Mouse (Mus musculus): ENCODE data around the gene Kmo. TPM values are rescaled to one million over a fixed set of nuclear protein-coding genes. Genes with fewer than 3 reads are reported as not detected.

The Kmo gene
- polyA plus RNA-seq (2021; fragmentation: Nextera tagmentation) = not detected in 2 replicates
- long read RNA-seq, experiment 1 = 0 reads
- long read RNA-seq, experiment 2 = 0 reads

DNA sequence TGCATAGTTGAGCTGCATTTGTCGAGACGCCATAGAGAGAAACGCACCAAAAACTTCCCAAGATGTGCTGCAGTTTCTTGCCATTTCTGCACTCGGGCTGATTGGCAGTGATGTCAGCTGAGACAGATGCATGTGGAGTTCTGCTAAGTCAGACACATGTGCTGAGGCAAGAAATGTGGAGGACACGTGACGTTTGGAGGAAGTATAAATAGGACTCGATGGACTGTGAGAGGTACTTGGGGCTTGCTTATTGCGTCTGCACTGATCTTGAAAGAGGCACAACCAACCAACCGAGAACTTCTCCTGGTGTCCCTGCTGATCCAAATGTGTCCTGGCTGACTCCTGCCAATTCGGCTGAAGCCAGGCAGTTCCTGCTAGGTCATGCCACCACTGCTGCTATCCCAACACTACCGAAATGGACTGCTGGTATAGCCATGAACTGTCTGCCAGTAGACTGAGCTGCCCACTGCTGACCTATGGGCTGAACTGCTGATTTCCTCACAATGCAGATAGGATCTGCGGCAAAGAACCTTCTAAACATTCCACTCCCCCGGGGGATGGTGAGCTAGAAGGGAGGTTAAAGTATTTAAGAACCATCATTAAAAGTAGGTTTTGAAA is at the start of gene Kmo:
Gene Kmo, plus strand, starts transcription at position 568 of the 618 bp plus-strand sequence.

DNA sequence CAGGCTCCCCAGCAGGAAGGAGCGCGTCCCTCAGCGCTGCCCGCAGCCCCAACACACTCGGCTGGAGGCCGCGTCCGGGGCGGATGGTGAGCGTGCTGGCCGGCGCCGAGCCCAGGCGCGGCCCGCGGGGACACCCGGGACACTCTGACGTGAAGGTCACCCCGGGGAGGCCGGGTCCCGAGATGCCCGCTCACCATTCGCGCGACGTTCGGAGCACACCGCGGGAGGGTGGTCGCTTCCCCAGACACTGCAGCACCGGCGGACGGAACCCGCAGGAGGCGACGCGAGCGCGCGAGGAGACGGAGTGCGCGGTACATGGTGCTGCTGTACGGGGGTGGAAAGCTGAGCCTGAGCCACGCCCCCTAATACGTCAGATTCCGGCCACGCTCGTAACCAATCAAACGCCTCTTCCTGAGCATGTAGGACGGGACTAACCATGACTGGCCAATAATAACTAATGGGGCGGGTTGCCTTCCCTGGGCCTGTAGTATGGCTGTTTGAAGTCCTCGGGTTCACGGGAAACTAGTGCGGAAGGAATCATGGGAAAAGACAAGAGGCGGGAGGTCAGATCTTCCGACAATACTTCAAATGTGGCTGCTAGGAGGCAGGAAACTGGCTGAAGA is 5.2 kb downstream of the Kmo start, which contains the start of gene Fh1:
Gene Fh1, minus strand, starts transcription at position 379 of the 623 bp plus-strand sequence.

GRCm38 (mm10) chr1:175692246-175692996 is 72.2 kb downstream of the Kmo start, which contains the start of the genes Opn3 and Chml:
Gene Opn3 (minus strand): TSS chr1:175692776.
Gene Chml (minus strand): TSS chr1:175692901.

DNA sequence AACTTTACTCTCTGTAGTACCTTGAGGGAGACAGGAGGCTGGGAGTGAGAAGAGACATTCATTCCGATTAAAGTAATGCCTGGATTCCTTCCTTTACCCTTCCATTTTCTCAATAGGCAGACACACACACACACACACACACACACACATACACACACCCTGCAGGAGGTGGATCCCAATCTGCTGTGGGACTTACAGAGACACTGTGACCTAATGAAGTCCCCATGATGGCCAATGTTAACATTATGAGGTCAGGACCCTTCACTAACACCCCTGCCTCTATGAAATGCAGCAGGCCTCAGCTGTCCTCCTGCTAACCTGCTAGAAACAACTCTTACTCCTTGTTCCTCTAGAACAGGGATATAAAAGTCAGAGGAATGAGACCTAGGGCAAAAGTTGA is 78.1 kb downstream of the Kmo start, which contains the start of gene Wdr64:
Gene Wdr64, plus strand, starts transcription at position 301 of the 400 bp plus-strand sequence.

Other genes starting within 250 kb of the Kmo start
- gene Rgs7, start 127.9 kb upstream of the Kmo start, polyA plus RNA-seq (2021; fragmentation: Nextera tagmentation) = 29.6 and 34.0 TPM in 2 replicates
- gene Fh1, start 5.3 kb downstream of the Kmo start, polyA plus RNA-seq (2021; fragmentation: Nextera tagmentation) = 136 and 147 TPM in 2 replicates
- 2.0 and 2.5 TPM in 2 replicates for gene Opn3, start 72.4 kb downstream of the Kmo start, polyA plus RNA-seq (2021; fragmentation: Nextera tagmentation)
- gene Chml, start 72.5 kb downstream of the Kmo start, polyA plus RNA-seq (2021; fragmentation: Nextera tagmentation) = 0.69 and 0.75 TPM in 2 replicates
- gene Wdr64, start 78.2 kb downstream of the Kmo start, polyA plus RNA-seq (2021; fragmentation: Nextera tagmentation) = not detected in 2 replicates